Mouse (Mus musculus): ENCODE measurements around the gene Cnpy2. TPM values are rescaled to one million over a fixed set of nuclear protein-coding genes. Genes with fewer than 3 reads are reported as not detected.
A peak's percentile ranks its signal among the peaks of the same experiment; 100 is the strongest.

The Cnpy2 gene
- total RNA-seq, 2 experiments from 2014 or later = 65.4 to 67.3 TPM

GRCm38 (mm10) chr10:128361836-128362235 lies 39.6 kb downstream of the Cnpy2 start:
- DNase-seq = no peak
- intact Hi-C loops (cut with DNase I) = loop anchor here (1.0 kb wide), 1 partner anchor 93 kb away; no protein-coding TSS in a partner anchor

GRCm38 (mm10) chr10:128362568-128362967 lies 40.3 kb downstream of the Cnpy2 start:
- DNase-seq = peak in 1 of 2 experiments; percentile 57

GRCm38 (mm10) chr10:128367899-128368401 lies 45.7 kb downstream of the Cnpy2 start:
- intact Hi-C loops (cut with DNase I) = no loop called here
- DNase-seq = no peak

More at GRCm38 (mm10) chr10:128362568-128362967, 40.3 kb downstream of the Cnpy2 start:
- intact Hi-C loops (cut with DNase I) = loop anchor here (1.0 kb wide), 1 partner anchor 93 kb away; no protein-coding TSS in a partner anchor

GRCm38 (mm10) chr10:128368402-128369217 lies 46.4 kb downstream of the Cnpy2 start, which contains the start of gene Coq10a:
TSS of gene Coq10a (minus strand) at chr10:128368997.
- peak; percentile 88 to 92 for DNase-seq
- intact Hi-C loops (cut with DNase I) = no loop called here

GRCm38 (mm10) chr10:128369218-128369543 lies 46.9 kb downstream of the Cnpy2 start:
- DNase-seq = no peak
- intact Hi-C loops (cut with DNase I) = no loop called here

- intact Hi-C loops (cut with DNase I) = no loop called here
These were observed 47.3 kb downstream of the Cnpy2 start for GRCm38 (mm10) chr10:128369599-128369998.

GRCm38 (mm10) chr10:128370021-128370420 lies 47.8 kb downstream of the Cnpy2 start:
- DNase-seq = no peak
- intact Hi-C loops (cut with DNase I) = no loop called here

More at GRCm38 (mm10) chr10:128369599-128369998, 47.3 kb downstream of the Cnpy2 start:
- DNase-seq = no peak

- no peak for DNase-seq
- intact Hi-C loops (cut with DNase I) = no loop called here
These were observed 48.3 kb downstream of the Cnpy2 start for GRCm38 (mm10) chr10:128370601-128371000.

GRCm38 (mm10) chr10:128372142-128372541 lies 49.9 kb downstream of the Cnpy2 start:
- intact Hi-C loops (cut with DNase I) = no loop called here
- no peak for DNase-seq

- intact Hi-C loops (cut with DNase I) = no loop called here
- no peak for DNase-seq
These were observed 50.9 kb downstream of the Cnpy2 start for GRCm38 (mm10) chr10:128372989-128373748.

GRCm38 (mm10) chr10:128374393-128374792 lies 52.1 kb downstream of the Cnpy2 start:
- intact Hi-C loops (cut with DNase I) = no loop called here
- no peak for DNase-seq

- intact Hi-C loops (cut with DNase I) = loop anchor here (5.0 kb wide), 1 partner anchor 39 kb away; the partner anchor contains the start of gene Cs
- no peak for DNase-seq
These were observed 53.8 kb downstream of the Cnpy2 start for GRCm38 (mm10) chr10:128376099-128376454.

- intact Hi-C loops (cut with DNase I) = loop anchor here (1.0 to 5.0 kb wide), 2 partner anchors 33 to 39 kb away; partner anchors contain the start of gene Cs
- peak; percentile 91 to 94 for DNase-seq
These were observed 54.4 kb downstream of the Cnpy2 start, which contains the start of gene Ankrd52 for GRCm38 (mm10) chr10:128376455-128377211. TSS of gene Ankrd52 (plus strand) at chr10:128377115.

Other genes starting within 250 kb of the Cnpy2 start
- 1,000 to 10,000 TPM; 9,026 to 9,193 TPM for gene Atp5b, start 239.2 kb upstream of the Cnpy2 start, total RNA-seq (2021)
- gene Baz2a, start 230.9 kb upstream of the Cnpy2 start, total RNA-seq (2021) = 10 to 100 TPM; 23.8 TPM
- 10 to 100 TPM; 89.2 to 95.3 TPM for gene Rbms2, start 142.2 kb upstream of the Cnpy2 start, total RNA-seq (2021)
- gene Gls2, start 128.0 kb upstream of the Cnpy2 start, total RNA-seq (2021) = under 1 TPM; 0.58 to 0.92 TPM
- 10 to 100 TPM; 35.7 to 41.4 TPM for gene Spryd4, start 110.7 kb upstream of the Cnpy2 start, total RNA-seq (2021)
- gene Mip, start 96.6 kb upstream of the Cnpy2 start, total RNA-seq (2021) = not detected
- 10 to 100 TPM in 1 of 2 experiments, 1 to 10 TPM in 1; 8.9 to 12.2 TPM for gene Timeless, start 90.4 kb upstream of the Cnpy2 start, total RNA-seq (2021)
- under 1 TPM in 1 of 2 experiments, not detected in 1; 0.19 TPM for gene Apon, start 68.4 kb upstream of the Cnpy2 start, total RNA-seq (2021)
- not detected for gene Apof, start 53.8 kb upstream of the Cnpy2 start, total RNA-seq (2021)
- 10 to 100 TPM in 1 of 2 experiments, 1 to 10 TPM in 1; 8.4 to 15.4 TPM for gene Stat2, start 51.9 kb upstream of the Cnpy2 start, total RNA-seq (2021)
- not detected for gene Il23a, start 23.7 kb upstream of the Cnpy2 start, total RNA-seq (2021)
- 1 to 10 TPM; 7.5 to 7.6 TPM for gene Pan2, start 19.1 kb upstream of the Cnpy2 start, total RNA-seq (2021)
- 1,000 to 10,000 TPM; 1,152 to 1,240 TPM for gene Cs, start 15.3 kb downstream of the Cnpy2 start, total RNA-seq (2021)
- gene Coq10a, start 46.5 kb downstream of the Cnpy2 start, total RNA-seq (2021) = 100 to 1,000 TPM; 304 to 339 TPM
- gene Ankrd52, start 54.7 kb downstream of the Cnpy2 start, total RNA-seq (2021) = 10 to 100 TPM; 41.2 to 43.2 TPM
- not detected for gene Slc39a5, start 78.8 kb downstream of the Cnpy2 start, total RNA-seq (2021)
- 10 to 100 TPM; 44.6 to 49.6 TPM for gene Nabp2, start 89.0 kb downstream of the Cnpy2 start, total RNA-seq (2021)
- gene Rnf41, start 89.2 kb downstream of the Cnpy2 start, total RNA-seq (2021) = 10 to 100 TPM; 16.3 to 18.3 TPM
- 10 to 100 TPM; 79.8 to 82.7 TPM for gene Smarcc2, start 136.8 kb downstream of the Cnpy2 start, total RNA-seq (2021)
- gene Myl6, start 171.7 kb downstream of the Cnpy2 start, total RNA-seq (2021) = 100 to 1,000 TPM; 267 to 286 TPM
- 1 to 10 TPM; 2.8 to 3.2 TPM for gene Myl6b, start 176.2 kb downstream of the Cnpy2 start, total RNA-seq (2021)
- gene Esyt1, start 203.4 kb downstream of the Cnpy2 start, total RNA-seq (2021) = 10 to 100 TPM; 19.3 TPM
- 1 to 10 TPM; 7.2 to 8.8 TPM for gene Zc3h10, start 225.3 kb downstream of the Cnpy2 start, total RNA-seq (2021)
- 1,000 to 10,000 TPM; 1,509 to 1,535 TPM for gene Rpl41, start 226.8 kb downstream of the Cnpy2 start, total RNA-seq (2021)
- gene Pa2g4, start 243.5 kb downstream of the Cnpy2 start, total RNA-seq (2021) = 10 to 100 TPM; 43.4 to 50.5 TPM